Mouse (Mus musculus): ENCODE measurements around the gene Rin2. TPM values are rescaled to one million over a fixed set of nuclear protein-coding genes. Genes with fewer than 3 reads are reported as not detected.
A peak's percentile ranks its signal among the peaks of the same experiment; 100 is the strongest.

Gene Rin2
- total RNA-seq, 2 experiments from 2014 or later = 24.9 to 26.4 TPM

- DNase-seq (ENCODE audit: low spot score in 2 of 2) = no peak
- intact Hi-C loops (cut with DNase I) = no loop called here
Observed at GRCm38 (mm10) chr2:145846595-145846994, 171.6 kb downstream of the Rin2 start.

GRCm38 (mm10) chr2:145849170-145849905 lies 174.3 kb downstream of the Rin2 start:
- DNase-seq (ENCODE audit: low spot score in 2 of 2) = no peak
- intact Hi-C loops (cut with DNase I) = no loop called here

- intact Hi-C loops (cut with DNase I) = no loop called here
- peak; percentile 19 to 42 for DNase-seq (ENCODE audit: low spot score in 2 of 2)
Observed at GRCm38 (mm10) chr2:145850779-145851178, 175.8 kb downstream of the Rin2 start.

- no peak for DNase-seq (ENCODE audit: low spot score in 2 of 2)
- intact Hi-C loops (cut with DNase I) = no loop called here
Observed at GRCm38 (mm10) chr2:145855831-145856230, 180.8 kb downstream of the Rin2 start.

- intact Hi-C loops (cut with DNase I) = no loop called here
- no peak for DNase-seq (ENCODE audit: low spot score in 2 of 2)
Observed at GRCm38 (mm10) chr2:145857864-145858263, 182.8 kb downstream of the Rin2 start.

GRCm38 (mm10) chr2:145859442-145859931 lies 184.5 kb downstream of the Rin2 start:
- intact Hi-C loops (cut with DNase I) = no loop called here
- DNase-seq (ENCODE audit: low spot score in 2 of 2) = peak; percentile 39 to 50

GRCm38 (mm10) chr2:145859932-145860801 lies 185.2 kb downstream of the Rin2 start:
- DNase-seq (ENCODE audit: low spot score in 2 of 2) = peak; percentile 88 to 89
- intact Hi-C loops (cut with DNase I) = no loop called here

GRCm38 (mm10) chr2:145861193-145862123 lies 186.4 kb downstream of the Rin2 start:
- no peak for DNase-seq (ENCODE audit: low spot score in 2 of 2)

GRCm38 (mm10) chr2:145862206-145862817 lies 187.3 kb downstream of the Rin2 start:
- intact Hi-C loops (cut with DNase I) = no loop called here
- DNase-seq (ENCODE audit: low spot score in 2 of 2) = no peak

More at GRCm38 (mm10) chr2:145861193-145862123, 186.4 kb downstream of the Rin2 start:
- intact Hi-C loops (cut with DNase I) = no loop called here

GRCm38 (mm10) chr2:145865344-145865743 lies 190.3 kb downstream of the Rin2 start:
- DNase-seq (ENCODE audit: low spot score in 2 of 2) = no peak
- intact Hi-C loops (cut with DNase I) = no loop called here

- intact Hi-C loops (cut with DNase I) = no loop called here
- DNase-seq (ENCODE audit: low spot score in 2 of 2) = no peak
Observed at GRCm38 (mm10) chr2:145866238-145866637, 191.2 kb downstream of the Rin2 start.

- no peak for DNase-seq (ENCODE audit: low spot score in 2 of 2)
- intact Hi-C loops (cut with DNase I) = no loop called here
Observed at GRCm38 (mm10) chr2:145866695-145867449, 191.9 kb downstream of the Rin2 start.

GRCm38 (mm10) chr2:145871308-145871707 lies 196.3 kb downstream of the Rin2 start:
- no peak for DNase-seq (ENCODE audit: low spot score in 2 of 2)
- intact Hi-C loops (cut with DNase I) = no loop called here

GRCm38 (mm10) chr2:145872099-145872498 lies 197.1 kb downstream of the Rin2 start:
- intact Hi-C loops (cut with DNase I) = no loop called here
- no peak for DNase-seq (ENCODE audit: low spot score in 2 of 2)

GRCm38 (mm10) chr2:145873953-145874352 lies 198.9 kb downstream of the Rin2 start:
- no peak for DNase-seq (ENCODE audit: low spot score in 2 of 2)
- intact Hi-C loops (cut with DNase I) = no loop called here

- intact Hi-C loops (cut with DNase I) = no loop called here
- no peak for DNase-seq (ENCODE audit: low spot score in 2 of 2)
Observed at GRCm38 (mm10) chr2:145874879-145875482, 200.0 kb downstream of the Rin2 start.

GRCm38 (mm10) chr2:145877191-145877590 lies 202.2 kb downstream of the Rin2 start:
- intact Hi-C loops (cut with DNase I) = no loop called here
- DNase-seq (ENCODE audit: low spot score in 2 of 2) = no peak

Data from left cerebral cortex, postnatal 36 days (tissue).